Mouse (Mus musculus) embryo, embryonic 11.5 days (tissue): ENCODE results near the gene Olfr671.
"Not testable (repeated sequence)": the region's sequence is repeated elsewhere in the genome, so short reads cannot be mapped to it uniquely, and the experiment has no call there.

Experiments
- DNase-seq: peaks from one replicate; pipeline ENCODE4 v3.0.0-alpha.2; 2012; ENCODE audit warnings: low read depth, low spot score

Gene Olfr671

DNA sequence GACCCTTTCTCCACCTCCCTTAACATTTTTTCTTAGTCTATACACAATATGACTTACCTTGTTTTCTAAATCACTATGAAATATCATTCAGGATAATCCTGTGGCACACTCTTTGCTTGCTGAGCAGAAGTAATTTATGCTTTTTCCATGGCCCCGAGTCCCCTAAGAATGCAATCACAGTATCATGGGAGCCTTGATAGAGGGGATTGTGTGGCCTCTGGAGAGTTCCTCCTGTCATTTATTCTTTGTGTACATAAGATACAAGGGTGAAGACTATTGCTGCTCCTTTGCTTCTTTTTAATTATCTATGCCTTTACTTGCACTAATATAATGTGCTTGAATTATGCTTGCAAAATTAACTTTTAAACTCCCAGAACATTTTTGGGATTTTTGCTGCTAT is at the start of gene Olfr671:
TSS of gene Olfr671 (minus strand) at position 101 of the 400 bp plus-strand sequence.
- no peak for DNase-seq

DNA sequence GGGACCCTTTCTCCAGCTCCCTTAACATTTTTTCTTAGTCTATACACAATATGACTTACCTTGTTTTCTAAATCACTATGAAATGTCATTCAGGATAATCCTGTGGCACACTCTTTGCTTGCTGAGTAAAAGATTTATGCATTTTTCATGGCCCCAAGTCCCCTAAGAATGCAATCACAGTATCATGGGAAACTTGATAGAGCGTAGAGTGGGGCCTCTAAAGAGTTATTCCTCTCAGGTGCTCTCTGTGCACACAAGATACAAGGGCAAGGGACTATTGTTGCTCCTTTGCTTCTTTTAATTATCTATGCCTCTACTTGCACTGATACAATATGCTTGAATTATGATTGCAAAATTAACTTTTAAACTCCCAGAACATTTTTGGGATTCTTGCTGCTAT is 49.4 kb upstream of the Olfr671 start, which contains the start of gene Olfr675:
TSS of gene Olfr675 (minus strand) at position 101 of the 400 bp plus-strand sequence.
- DNase-seq, result no peak

DNA sequence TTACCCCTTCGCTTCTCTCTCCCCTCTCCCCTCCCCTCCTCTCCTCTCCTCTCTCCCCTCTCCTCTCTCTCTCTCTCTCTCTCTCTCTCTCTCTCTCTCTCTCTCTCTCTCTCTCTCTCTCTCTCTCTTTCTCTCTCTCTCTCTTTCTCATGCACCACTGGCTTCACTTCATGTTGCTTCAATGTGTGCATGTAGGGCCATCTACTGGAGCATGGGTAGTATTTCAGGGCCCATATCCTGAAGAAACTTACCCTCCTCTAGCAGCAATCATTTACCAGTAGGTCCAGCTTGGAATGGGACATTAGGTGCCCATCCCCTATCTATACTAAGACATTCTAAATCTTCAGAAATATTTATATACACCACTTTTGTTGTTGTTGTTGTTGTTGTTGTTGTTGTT is 43.6 kb upstream of the Olfr671 start:
- no peak for DNase-seq

DNA sequence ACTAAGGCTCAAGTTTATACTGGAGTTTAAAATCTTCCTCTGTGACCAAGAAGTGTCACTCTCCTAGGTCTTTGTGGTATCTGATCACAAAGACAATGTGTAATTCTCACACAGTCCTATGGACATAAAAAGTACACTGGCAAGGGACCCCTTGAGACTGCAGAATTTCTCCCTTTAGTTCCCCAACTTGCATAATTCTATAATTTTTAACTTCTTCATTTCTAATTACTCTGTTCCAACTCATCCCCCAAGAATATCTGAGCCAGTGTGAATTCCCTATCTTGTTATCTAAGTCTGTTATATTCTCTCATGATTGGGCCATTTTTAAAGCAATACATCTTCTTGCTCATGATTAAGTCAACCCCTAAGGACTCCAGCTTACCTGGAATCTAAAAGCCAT is 23.0 kb upstream of the Olfr671 start, which contains the start of gene Olfr672:
TSS of gene Olfr672 (minus strand) at position 101 of the 400 bp plus-strand sequence.
- no peak for DNase-seq

DNA sequence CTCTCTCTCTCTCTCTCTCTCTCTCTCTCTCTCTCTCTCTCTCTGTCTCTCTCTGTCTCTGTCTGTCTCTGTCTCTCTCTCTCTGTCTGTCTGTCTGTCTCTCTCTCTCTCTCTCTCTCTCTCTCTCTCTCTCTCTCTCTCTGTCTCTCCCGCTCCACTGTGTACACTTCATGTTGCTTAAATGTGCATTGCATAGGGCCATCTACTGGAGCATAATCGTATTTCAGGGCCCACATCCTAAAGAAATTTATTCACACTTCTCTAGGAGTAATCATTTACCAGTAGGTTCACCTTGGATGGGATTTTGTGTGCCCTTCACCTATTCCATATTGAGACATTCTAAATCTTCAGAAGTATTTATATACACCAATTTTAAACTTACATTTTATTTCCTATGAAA is 6.4 kb downstream of the Olfr671 start:
- not testable (repeated sequence) for DNase-seq

DNA sequence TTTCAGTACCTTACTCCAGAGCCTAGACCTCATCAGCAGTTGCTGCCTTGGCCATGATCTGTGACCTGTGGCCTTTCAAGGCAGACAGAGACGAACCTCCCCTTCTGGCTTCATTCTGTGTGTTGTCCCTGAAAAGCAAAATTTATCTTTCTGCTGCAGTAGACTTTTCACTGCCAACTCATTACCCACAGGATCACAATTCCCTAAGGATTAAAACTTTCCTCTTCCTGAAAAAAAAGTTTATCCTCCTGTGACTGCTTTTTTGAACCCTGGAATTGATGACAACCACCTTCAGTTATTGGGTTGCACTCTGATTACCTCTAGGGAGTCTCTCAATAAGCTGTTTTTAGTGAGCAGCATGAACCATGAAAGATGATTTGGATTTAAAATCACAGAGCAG is 16.4 kb downstream of the Olfr671 start, which contains the start of gene Olfr670:
TSS of gene Olfr670 (minus strand) at position 101 of the 400 bp plus-strand sequence.
- DNase-seq, result no peak

DNA sequence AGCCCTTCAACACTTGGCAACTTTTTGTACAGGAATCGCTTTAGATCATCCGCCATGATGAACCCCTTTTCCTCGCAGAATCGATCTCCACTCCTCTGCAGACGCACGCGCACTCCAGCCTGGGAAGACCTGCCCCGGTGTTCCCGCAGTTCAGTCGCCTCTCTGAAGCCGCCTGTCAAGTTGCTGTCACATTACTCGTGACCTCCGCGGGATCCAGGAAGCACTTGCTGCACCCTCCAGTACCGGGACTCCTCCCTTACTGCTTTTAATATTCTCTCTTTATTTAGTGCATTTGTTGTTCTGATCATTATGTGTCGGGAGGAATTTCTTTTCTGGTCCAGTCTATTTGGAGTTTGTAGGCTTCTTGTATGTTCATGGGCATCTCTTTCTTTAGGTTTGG is 28.7 kb downstream of the Olfr671 start:
- not testable (repeated sequence) for DNase-seq

DNA sequence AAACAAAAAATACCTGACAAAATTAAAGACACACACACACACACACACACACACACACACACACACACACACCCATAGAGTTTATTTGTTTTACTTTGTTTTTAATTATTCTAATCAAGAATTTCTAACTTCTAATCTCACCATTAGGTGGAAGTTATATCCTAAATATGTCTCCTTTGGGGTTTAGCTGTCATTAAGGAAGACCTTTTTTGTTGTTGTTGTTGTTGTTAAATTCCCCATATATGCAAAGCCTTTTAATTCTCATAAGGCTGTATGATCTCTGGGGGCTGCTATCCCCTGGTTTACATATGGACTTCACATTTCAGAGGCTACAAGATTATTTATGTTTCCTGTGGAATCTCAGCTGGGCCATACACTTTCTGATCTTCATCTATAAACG is 45.0 kb downstream of the Olfr671 start, which contains the start of gene Olfr669:
TSS of gene Olfr669 (plus strand) at position 301 of the 400 bp plus-strand sequence.
- DNase-seq, result no peak

DNA sequence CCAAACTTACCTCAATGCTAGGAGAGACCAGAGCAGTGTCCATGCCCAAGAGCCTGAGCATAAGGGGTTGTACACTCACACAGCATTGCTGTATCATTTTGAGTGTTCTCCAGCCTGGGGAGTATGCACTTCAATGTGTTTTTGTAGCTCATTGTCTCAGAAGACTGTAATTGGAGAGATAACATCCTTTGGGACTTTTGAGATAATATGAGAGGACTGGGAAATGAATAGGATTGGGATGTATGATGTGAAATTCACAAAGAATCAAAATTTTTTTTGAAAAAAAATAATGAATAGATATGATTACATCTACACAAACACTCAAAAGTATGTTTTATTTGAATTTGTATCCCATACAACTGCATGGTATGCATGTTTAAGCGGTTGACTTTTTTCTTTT is 51.0 kb downstream of the Olfr671 start, which contains the start of gene Olfr668:
TSS of gene Olfr668 (minus strand) at position 101 of the 400 bp plus-strand sequence.
- no peak for DNase-seq
